Mouse (Mus musculus) C2C12 (cell line): ENCODE measurements around the gene Nob1. TPM values are rescaled to one million over a fixed set of nuclear protein-coding genes. Genes with fewer than 3 reads are reported as not detected.

ENCODE experiments used
- H3K27me3 ChIP-seq: one replicate; pipeline ENCODE4 v1.6.1; 2011; ENCODE audit not compliant: control insufficient read depth, insufficient read depth, insufficient read length
- H3K36me3 ChIP-seq: one replicate; pipeline ENCODE4 v1.6.1; 2011; ENCODE audit not compliant: control insufficient read depth, insufficient read depth
- H3K4me3 ChIP-seq: one replicate; pipeline ENCODE4 v1.5.1; 2011; ENCODE audit warnings: mild to moderate bottlenecking, control low read depth; ENCODE audit not compliant: poor library complexity, insufficient read depth, severe bottlenecking
- H3K79me2 ChIP-seq: one replicate; pipeline ENCODE4 v1.6.1; 2011; ENCODE audit not compliant: control insufficient read depth, insufficient read depth
- H3K79me3 ChIP-seq: one replicate; pipeline ENCODE4 v1.6.1; 2011; ENCODE audit warnings: low read depth, control low read depth
- H3ac ChIP-seq: one replicate; pipeline ENCODE3; 2011; ENCODE audit warnings: low read depth; ENCODE audit not compliant: control insufficient read depth, insufficient read length
- CEBPB ChIP-seq: IDR thresholded peaks from one replicate; pipeline ENCODE4 v1.6.1; 2011; ENCODE audit warnings: low read depth, mild to moderate bottlenecking, control low read depth, moderate library complexity
- CTCF ChIP-seq: IDR thresholded peaks from one replicate; pipeline ENCODE4 v1.5.1; 2011; ENCODE audit not compliant: control insufficient read depth, insufficient read depth, insufficient read length
- FOSL1 ChIP-seq: IDR thresholded peaks from one replicate; pipeline ENCODE4 v1.8.0; 2011; ENCODE audit warnings: mild to moderate bottlenecking, low read length; ENCODE audit not compliant: poor library complexity, insufficient read depth, severe bottlenecking
- MAX ChIP-seq: IDR thresholded peaks from one replicate; pipeline ENCODE4 v1.6.1; 2011; ENCODE audit warnings: mild to moderate bottlenecking, control low read depth
- MYOD1 ChIP-seq: IDR thresholded peaks from one replicate; pipeline ENCODE4 v1.6.1; 2011; ENCODE audit warnings: low read depth; ENCODE audit not compliant: control insufficient read depth, insufficient read length
- MYOG ChIP-seq: IDR thresholded peaks from one replicate; pipeline ENCODE4 v1.6.1; 2011; ENCODE audit not compliant: control insufficient read depth, insufficient read length; ENCODE audit errors: extremely low read depth
- USF1 ChIP-seq: IDR thresholded peaks from one replicate; pipeline ENCODE4 v1.6.1; 2011; ENCODE audit warnings: low read depth, mild to moderate bottlenecking, control low read depth, moderate library complexity
- polyA plus RNA-seq: library from polyadenylated mRNA; unstranded; fragments of >200 nt; fragmentation: generic; extraction: Trizol; gene quantifications from one replicate; pipeline ENCODE4 v1.2.1, GENCODE M21; 2012; ENCODE audit warnings: missing spikeins

The Nob1 gene
- polyA plus RNA-seq, 1 experiment: 94.5 TPM

DNA sequence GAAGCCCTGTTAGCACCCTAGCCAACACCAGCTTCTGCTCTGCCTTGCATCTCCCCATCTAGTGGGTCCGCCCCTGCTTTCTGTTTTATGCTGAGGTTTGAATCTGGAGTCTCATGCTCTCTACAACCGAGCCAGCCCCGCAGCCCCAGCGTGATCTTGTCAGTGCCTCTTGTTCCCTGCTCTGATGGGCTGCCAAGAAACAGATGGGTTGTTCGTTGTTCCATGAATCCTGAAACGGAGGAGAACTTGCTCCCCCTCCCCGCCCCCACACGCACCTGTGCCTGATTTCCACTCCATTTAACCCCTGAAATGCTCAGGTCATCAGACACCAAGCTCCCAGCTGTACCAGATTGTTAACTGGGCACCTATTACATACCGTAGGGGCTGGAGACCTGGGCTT lies 25.4 kb downstream of the Nob1 start:
- Histone ChIP-seq H3K4me3 (no peak overlapping the region), H3K27me3 (no peaks in the 10 kb centered on the region), H3K79me3 (peaks cover 20% of the 10 kb centered on the region), H3ac (no peak overlapping the region), H3K79me2 (peaks cover 75% of the 10 kb centered on the region), H3K36me3 (no peaks in the 10 kb centered on the region)
- no peak for TF ChIP-seq MYOD1
- no peak for TF ChIP-seq USF1
- no peak for TF ChIP-seq FOSL1
- TF ChIP-seq CTCF: no peak
- TF ChIP-seq MYOG: no peak
- TF ChIP-seq MAX: no peak
- TF ChIP-seq CEBPB: no peak

DNA sequence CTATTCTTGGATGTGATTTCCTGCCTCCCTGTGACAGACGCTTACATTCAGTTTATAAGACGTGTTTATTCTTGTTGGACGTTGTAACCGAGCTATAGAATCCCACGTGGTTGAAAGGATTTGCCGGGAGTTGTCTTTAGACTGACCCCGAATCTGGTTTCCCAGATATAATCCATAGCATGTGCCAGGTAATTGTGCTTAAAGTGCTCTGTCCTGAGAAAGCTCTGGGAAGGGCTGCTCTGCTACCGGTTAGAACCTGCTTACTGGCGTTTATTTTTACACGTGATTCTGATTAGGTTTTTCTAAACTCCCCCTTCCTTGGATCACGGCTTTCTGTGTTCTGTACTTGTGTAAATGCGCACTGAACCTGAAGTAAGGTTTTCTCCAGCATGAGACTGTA lies 27.2 kb downstream of the Nob1 start:
- TF ChIP-seq USF1 (no peak), MYOD1 (no peak), MAX (no peak), CEBPB (no peak), CTCF (no peak), FOSL1 (no peak), MYOG (no peak)
- Histone ChIP-seq H3K36me3 (peaks cover 3% of the 10 kb centered on the region), H3K79me2 (peaks cover 80% of the 10 kb centered on the region), H3K4me3 (no peak overlapping the region), H3K79me3 (peaks cover 23% of the 10 kb centered on the region), H3K27me3 (no peaks in the 10 kb centered on the region), H3ac (no peak overlapping the region)

DNA sequence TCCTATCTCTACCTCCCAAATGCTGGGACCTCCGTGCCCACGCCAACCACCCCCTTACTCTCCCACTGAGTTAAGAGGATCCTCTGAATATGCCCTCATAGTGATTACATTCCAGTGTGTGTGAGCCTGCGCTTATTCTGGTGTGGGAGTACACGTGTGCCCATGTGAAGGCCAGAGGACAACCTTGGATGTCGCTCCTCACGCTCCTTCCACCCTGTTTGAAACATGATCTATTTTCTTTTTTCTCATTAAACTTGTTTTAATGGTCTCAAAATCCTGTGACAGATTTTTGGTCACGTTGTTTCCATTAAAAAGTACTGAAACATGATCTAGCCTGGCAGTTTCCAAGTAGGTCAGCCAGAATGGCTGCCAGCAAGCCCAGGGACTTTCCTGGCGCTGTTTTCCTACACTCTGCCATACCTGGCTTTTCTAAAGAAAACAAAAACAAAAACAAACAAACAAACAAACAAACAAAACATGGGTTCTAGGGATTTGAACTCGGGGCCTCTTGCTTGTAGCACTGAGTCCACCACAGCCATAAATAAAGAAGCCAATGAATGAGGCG lies 28.7 kb downstream of the Nob1 start:
- H3K79me2 ChIP-seq: peaks cover 66% of the 10 kb centered on the region
- peaks cover 13% of the 10 kb centered on the region for H3K36me3 ChIP-seq
- H3K4me3 ChIP-seq: no peak overlapping the region
- no peak for TF ChIP-seq MYOD1
- no peak for TF ChIP-seq CEBPB
- no peak for TF ChIP-seq MAX
- TF ChIP-seq USF1: no peak
- TF ChIP-seq FOSL1: no peak
- no peak for TF ChIP-seq CTCF
- no peak for TF ChIP-seq MYOG
- H3ac ChIP-seq: no peak overlapping the region
- H3K79me3 ChIP-seq: peaks cover 15% of the 10 kb centered on the region
- H3K27me3 ChIP-seq: no peaks in the 10 kb centered on the region

DNA sequence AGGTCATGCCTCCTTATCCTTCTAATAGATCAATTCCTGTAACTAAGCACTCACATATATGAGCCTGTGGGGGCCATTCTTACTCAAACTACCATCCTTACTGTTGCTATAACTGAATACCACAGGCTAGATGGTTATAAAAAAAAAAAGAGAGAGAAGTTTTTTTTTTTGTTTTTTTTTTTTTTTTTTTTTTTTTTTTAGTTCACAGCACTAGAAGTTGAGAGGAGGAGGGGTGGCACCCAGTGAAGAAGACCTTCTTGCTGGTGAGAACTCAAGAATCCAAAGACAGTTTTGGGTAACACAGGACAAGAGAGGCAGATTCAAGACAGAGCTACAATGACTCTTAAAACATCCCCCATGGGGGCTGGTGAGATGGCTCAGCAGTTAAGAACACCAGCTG lies 29.5 kb downstream of the Nob1 start:
- H3K4me3 ChIP-seq: no peak overlapping the region
- H3K79me3 ChIP-seq: peaks cover 12% of the 10 kb centered on the region
- H3K36me3 ChIP-seq: peaks cover 21% of the 10 kb centered on the region
- H3ac ChIP-seq: no peak overlapping the region
- peaks cover 58% of the 10 kb centered on the region for H3K79me2 ChIP-seq
- TF ChIP-seq MYOG (no peak), FOSL1 (no peak), CEBPB (no peak), MYOD1 (no peak), CTCF (no peak), USF1 (no peak), MAX (no peak)
- H3K27me3 ChIP-seq: no peaks in the 10 kb centered on the region

DNA sequence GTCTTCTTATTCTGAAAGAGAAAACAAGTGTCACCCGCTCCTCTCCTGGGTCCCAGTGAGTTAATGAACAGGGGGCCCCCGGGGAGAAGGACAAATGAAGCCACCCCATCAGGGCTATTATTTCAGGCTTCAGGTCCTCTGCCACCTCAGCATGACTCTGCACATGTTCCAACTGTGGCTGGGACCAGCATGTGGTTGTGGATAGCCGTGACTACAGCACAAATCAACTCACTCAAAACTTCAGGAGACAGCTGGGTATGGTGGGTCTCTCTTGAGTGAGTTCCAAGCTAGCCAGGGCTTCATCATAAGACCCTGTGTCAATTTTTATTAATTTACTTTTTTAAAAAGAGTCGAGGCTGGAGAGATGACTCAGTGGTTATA lies 33.7 kb downstream of the Nob1 start:
- no peak overlapping the region for H3ac ChIP-seq
- H3K4me3 ChIP-seq: no peak overlapping the region
- H3K79me3 ChIP-seq: peaks cover 5% of the 10 kb centered on the region
- H3K27me3 ChIP-seq: no peaks in the 10 kb centered on the region
- H3K36me3 ChIP-seq: peaks cover 50% of the 10 kb centered on the region
- peaks cover 17% of the 10 kb centered on the region for H3K79me2 ChIP-seq
- TF ChIP-seq FOSL1 (no peak), USF1 (no peak), CEBPB (no peak), CTCF (no peak), MYOD1 (no peak), MAX (no peak), MYOG (no peak)

DNA sequence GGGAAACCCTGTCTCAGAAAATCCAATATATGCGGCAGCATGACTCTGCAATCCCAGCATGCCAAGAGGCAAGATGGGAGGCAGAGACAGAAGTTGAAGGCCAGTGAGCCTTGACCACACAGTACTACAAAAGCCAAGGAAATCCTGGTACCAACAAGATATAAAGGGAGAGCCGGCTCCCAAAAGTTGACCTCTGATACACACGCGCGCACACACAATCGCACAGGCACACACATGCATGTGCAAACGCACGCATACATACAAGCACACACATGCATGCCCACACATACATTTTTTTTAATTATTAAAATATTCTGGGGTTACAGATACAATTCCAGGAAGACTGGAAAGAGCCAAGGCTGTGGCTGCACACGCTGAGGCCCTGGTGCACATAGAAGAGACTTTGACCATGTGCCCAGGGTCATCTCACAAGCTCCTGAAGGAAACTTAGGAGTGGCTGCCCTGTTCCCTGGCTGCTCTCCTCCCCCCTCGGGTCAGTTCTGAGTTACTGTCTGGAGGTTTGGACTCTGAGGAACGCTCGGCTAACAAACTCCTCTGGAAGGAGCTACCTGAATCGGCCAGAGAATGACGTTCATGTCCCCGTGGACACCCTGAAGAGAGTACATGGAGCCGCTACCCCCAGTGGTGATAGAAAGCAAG lies 34.2 kb downstream of the Nob1 start:
- H3K27me3 ChIP-seq: no peaks in the 10 kb centered on the region
- TF ChIP-seq CEBPB (no peak), CTCF (no peak), MYOD1 (no peak), USF1 (no peak), MYOG (no peak), FOSL1 (no peak), MAX (no peak)
- peaks cover 12% of the 10 kb centered on the region for H3K79me2 ChIP-seq
- peaks cover 3% of the 10 kb centered on the region for H3K79me3 ChIP-seq
- no peak overlapping the region for H3K4me3 ChIP-seq
- peaks cover 50% of the 10 kb centered on the region for H3K36me3 ChIP-seq
- H3ac ChIP-seq: no peak overlapping the region
